Mouse (Mus musculus) ES-E14 (cell line): ENCODE data around the gene Npc1l1. TPM values are rescaled to one million over a fixed set of nuclear protein-coding genes. Genes with fewer than 3 reads are reported as not detected.

Source experiments
- DNase-seq: peaks from one replicate; pipeline ENCODE4 v3.0.0-alpha.2; 2013; ENCODE audit warnings: low read depth, low spot score
- H3K27ac ChIP-seq: 2 replicates; pipeline ENCODE4 v1.5.1; 2012; ENCODE audit warnings: low read depth, mild to moderate bottlenecking, low read length, moderate library complexity, mixed read lengths; ENCODE audit not compliant: poor library complexity, insufficient read depth, severe bottlenecking
- H3K36me3 ChIP-seq: 2 replicates; pipeline ENCODE4 v1.6.1; 2012; ENCODE audit warnings: mild to moderate bottlenecking, low read length, moderate library complexity, mixed read lengths; ENCODE audit not compliant: control insufficient read depth, poor library complexity, insufficient read depth, severe bottlenecking
- H3K4me1 ChIP-seq, 2 experiments: fragments of 150-350 bp in 1 of 2; sonication (generic) in 1 of 2; 2 replicates each; pipeline ENCODE4 v1.6.1; 2012; ENCODE audit warnings: low read length in 2 of 2, mild to moderate bottlenecking in 1 of 2, mixed read lengths in 1 of 2; ENCODE audit not compliant: control insufficient read depth in 2 of 2, insufficient read depth in 2 of 2, poor library complexity in 1 of 2
- H3K4me3 ChIP-seq, 2 experiments: fragments of 150-350 bp in 1 of 2; sonication (generic) in 1 of 2; 2 replicates each; pipeline ENCODE4 v1.5.1; 2012; ENCODE audit warnings: low read length in 2 of 2, low read depth in 1 of 2, mild to moderate bottlenecking in 1 of 2, mixed read lengths in 1 of 2; ENCODE audit not compliant: insufficient read depth in 1 of 2, poor library complexity in 1 of 2, severe bottlenecking in 1 of 2
- H3K9ac ChIP-seq: 2 replicates; pipeline ENCODE4 v1.6.1; 2012; ENCODE audit warnings: low read depth, mild to moderate bottlenecking, low read length, mixed read lengths; ENCODE audit not compliant: poor library complexity, insufficient read depth, severe bottlenecking
- H3K9me3 ChIP-seq: fragments of 150-350 bp; sonication (generic); 2 replicates; pipeline ENCODE4 v1.6.1; 2012; ENCODE audit warnings: low read depth, mild to moderate bottlenecking, low read length; ENCODE audit not compliant: control insufficient read depth, insufficient read depth
- CHD2 ChIP-seq: IDR thresholded peaks from 2 replicates; pipeline ENCODE4 v1.6.1; 2014; ENCODE audit warnings: mild to moderate bottlenecking, low read depth, low read length, inconsistent platforms
- HCFC1 ChIP-seq: IDR thresholded peaks from 2 replicates; pipeline ENCODE4 v1.6.1; 2012; ENCODE audit warnings: low read length, inconsistent platforms, borderline replicate concordance; ENCODE audit not compliant: insufficient read depth
- MAFK ChIP-seq: IDR thresholded peaks from 2 replicates; pipeline ENCODE4 v1.6.1; 2014; ENCODE audit warnings: mild to moderate bottlenecking, low read depth, low read length, inconsistent platforms; ENCODE audit not compliant: insufficient read depth
- ZC3H11A ChIP-seq: IDR thresholded peaks from 2 replicates; pipeline ENCODE4 v1.6.1; 2012; ENCODE audit warnings: low read depth, mild to moderate bottlenecking, inconsistent platforms, low read length, borderline replicate concordance
- ZNF384 ChIP-seq: IDR thresholded peaks from 2 replicates; pipeline ENCODE4 v1.6.1; 2012; ENCODE audit warnings: low read depth, low read length, inconsistent platforms
- in situ Hi-C, 2 experiments: fragments of 600-800 bp; cut with MboI; formaldehyde crosslinking; loops; one replicate each; pipeline ENCODE4 v1.15.1; 2025; ENCODE audit warnings: low sequenced_read_pairs in 2 of 2, inconsistent platforms in 1 of 2; ENCODE audit not compliant: unreplicated experiment in 2 of 2
- total RNA-seq: library from RNA; depleted of rRNA; stranded (reverse); fragments of 300-350 nt; gene quantifications from 2 replicates; pipeline ENCODE4 v1.2.3, GENCODE M21; 2012

The Npc1l1 gene
- total RNA-seq, 1 experiment, result 0.40 TPM

DNA sequence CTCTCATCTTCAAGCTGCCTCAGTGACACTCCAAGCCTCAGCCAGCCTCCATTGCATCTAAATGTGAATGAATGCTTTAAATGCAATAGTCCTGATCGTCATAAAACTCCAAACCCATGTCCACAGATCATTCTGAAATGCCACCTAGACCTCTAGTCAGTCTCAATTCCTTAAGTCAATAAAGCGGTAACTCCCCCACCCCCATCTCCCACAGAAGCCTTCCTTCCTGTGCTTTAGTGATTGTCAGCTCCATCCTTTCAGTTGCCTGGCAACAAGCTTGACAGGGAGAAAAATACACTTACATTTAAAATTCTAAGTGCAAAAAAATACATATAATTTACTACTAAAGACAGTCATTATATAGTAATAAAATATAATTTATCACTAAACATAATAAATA, 46.7 kb downstream of the Npc1l1 start:
- Histone ChIP-seq H3K36me3 (peaks cover 6% of the 10 kb centered on the region; the same call in 1 of the 2 replicates), H3K9ac (no peak overlapping the region), H3K9me3 (no peaks in the 10 kb centered on the region), H3K27ac (no peak overlapping the region), H3K4me3 (no peak overlapping the region), H3K4me1 (peaks cover 10 to 28% of the 10 kb centered on the region in 2 experiments; a peak in 3 of 4 replicates)
- DNase-seq, result no peak
- TF ChIP-seq HCFC1, result no peak
- TF ChIP-seq CHD2, result no peak
- no peak for TF ChIP-seq ZC3H11A
- TF ChIP-seq MAFK, result no peak
- no peak for TF ChIP-seq ZNF384
- in situ Hi-C loops, result no loop called here

- in situ Hi-C loops, result no loop called here
- Histone ChIP-seq H3K9me3 (no peaks in the 10 kb centered on the region), H3K4me1 (peaks cover 12 to 29% of the 10 kb centered on the region in 2 experiments), H3K4me3 (peak overlapping the region; percentile 12 to 49; a peak in 2 of 4 replicates), H3K9ac (peak overlapping the region; percentile 41; the same call in 1 of the 2 replicates), H3K36me3 (peaks cover 3% of the 10 kb centered on the region; the same call in 1 of the 2 replicates), H3K27ac (peak overlapping the region; percentile 78)
- 0 out of 2 replicates have a peak, but pooled peaks have one; percentile 20 for TF ChIP-seq CHD2
- no peak for TF ChIP-seq ZNF384
- no peak for TF ChIP-seq ZC3H11A
- 0 out of 2 replicates have a peak, but pooled peaks have one; percentile 30 for TF ChIP-seq HCFC1
- peak; percentile 52 for TF ChIP-seq MAFK
- DNase-seq, result peak; percentile 74
Measured at GRCm38 (mm10) chr11:6180811-6181399, 49.0 kb downstream of the Npc1l1 start.

DNA sequence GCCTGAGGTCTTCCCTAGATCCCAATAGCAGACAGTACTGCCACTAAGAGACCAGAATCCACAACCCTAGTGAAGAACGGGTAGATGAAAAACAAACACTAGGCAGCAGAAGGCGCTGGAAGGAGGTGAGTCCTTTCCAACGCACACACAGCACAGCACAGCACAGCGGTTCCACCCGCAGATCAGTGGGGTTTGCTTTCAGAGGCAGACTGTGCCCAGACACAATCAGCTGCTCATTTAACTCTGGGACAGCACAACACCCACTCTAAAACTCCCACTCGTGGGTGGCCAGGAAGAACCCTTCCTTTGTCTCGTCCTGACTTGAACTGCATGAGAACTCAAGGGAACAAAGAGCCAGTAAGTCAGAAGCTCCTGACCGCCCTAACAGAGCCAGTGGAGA, 50.7 kb downstream of the Npc1l1 start:
- Histone ChIP-seq H3K4me3 (peak overlapping the region; percentile 3 to 32; a peak in 2 of 4 replicates), H3K4me1 (peaks cover 12 to 26% of the 10 kb centered on the region in 2 experiments), H3K9ac (peak overlapping the region; percentile 8; the same call in 1 of the 2 replicates), H3K9me3 (no peaks in the 10 kb centered on the region), H3K36me3 (peaks cover 3% of the 10 kb centered on the region; the same call in 1 of the 2 replicates), H3K27ac (peak overlapping the region; percentile 89)
- no peak for DNase-seq
- TF ChIP-seq CHD2 (no peak), ZNF384 (no peak), MAFK (no peak)
- in situ Hi-C loops, result no loop called here

- H3K27ac ChIP-seq, result peak overlapping the region; percentile 89; the same call in 1 of the 2 replicates
- TF ChIP-seq HCFC1 (no peak), MAFK (no peak), ZNF384 (no peak), CHD2 (no peak), ZC3H11A (no peak)
- peaks cover 3% of the 10 kb centered on the region; the same call in 1 of the 2 replicates for H3K36me3 ChIP-seq
- in situ Hi-C loops, result no loop called here
- H3K4me3 ChIP-seq, result 0 out of 4 replicates have a peak overlapping the region, but pooled peaks have one; percentile 6 to 32
- H3K9ac ChIP-seq, result no peak overlapping the region
- no peak for DNase-seq
- peaks cover 12 to 22% of the 10 kb centered on the region in 2 experiments for H3K4me1 ChIP-seq
- H3K9me3 ChIP-seq, result no peaks in the 10 kb centered on the region
Measured at GRCm38 (mm10) chr11:6178673-6179166, 51.2 kb downstream of the Npc1l1 start.
